In genomic region chr17:15343071-15343822, GRCm38 (mm10) we compare ENCODE assay signal across 8 mouse cellular contexts. TPM values are rescaled to one million over a fixed set of nuclear protein-coding genes. Genes with fewer than 3 reads are reported as not detected.
DNase-seq lines count a peak whose midpoint lies in the region; ATAC-seq lines count a peak whose summit lies in the region.

No protein-coding gene starts in this region.

- no peak overlapping the region for H3K27ac ChIP-seq in kidney, embryonic 16.5 days (ENCODE audit: low read length)
- H3K27ac ChIP-seq in intestine, embryonic 15.5 days: no peak overlapping the region
- H3K27ac ChIP-seq in neural tube, embryonic 13.5 days (replicated peaks): peak overlapping the region; percentile 47

- H3K4me3 ChIP-seq in kidney, embryonic 16.5 days (ENCODE audit: low read length): no peak overlapping the region
- H3K4me3 ChIP-seq in intestine, embryonic 15.5 days (replicated peaks): no peak overlapping the region
- H3K4me3 ChIP-seq in neural tube, embryonic 13.5 days: no peak overlapping the region; the same call in 1 of the 2 replicates

- ATAC-seq in kidney, embryonic 16.5 days (ENCODE audit: low FRiP score, low TSS enrichment): peak; percentile 59
- peak; percentile 70; the same call in 1 of the 2 replicates for ATAC-seq in intestine, embryonic 15.5 days
- peak; percentile 93 for ATAC-seq in neural tube, embryonic 13.5 days (ENCODE audit: low read depth)

- peak overlapping the region; percentile 27 for H3K4me2 ChIP-seq in kidney, embryonic 16.5 days (replicated peaks; ENCODE audit: low read depth, low read length)
- no peak overlapping the region for H3K4me2 ChIP-seq in intestine, embryonic 15.5 days (replicated peaks)
- peak overlapping the region; percentile 44 for H3K4me2 ChIP-seq in neural tube, embryonic 13.5 days

- peaks cover 7% of the 10 kb centered on the region for H3K4me1 ChIP-seq in kidney, embryonic 16.5 days (ENCODE audit: insufficient read depth, low read length)
- H3K4me1 ChIP-seq in intestine, embryonic 15.5 days (replicated peaks): no peaks in the 10 kb centered on the region
- peaks cover 15% of the 10 kb centered on the region for H3K4me1 ChIP-seq in neural tube, embryonic 13.5 days (replicated peaks)

- no peak for DNase-seq in kidney, postnatal 36 days
- peak; percentile 80 for DNase-seq in embryo, embryonic 11 days
- no peak for DNase-seq in frontal cortex, postnatal 36 days (ENCODE audit: low spot score in 2 of 2)
- no peak for DNase-seq in thymus, postnatal 14 days
- no peak for DNase-seq in lung, postnatal 14 days

- 32% methylated on average over 14 of the region's 14 CpGs for WGBS in kidney, embryonic 16.5 days
- WGBS in intestine, embryonic 15.5 days: 35% methylated on average over 14 of the region's 14 CpGs
- WGBS in neural tube, embryonic 13.5 days: 26% methylated on average over 14 of the region's 14 CpGs

- no peaks in the 10 kb centered on the region for H3K9me3 ChIP-seq in kidney, embryonic 16.5 days (ENCODE audit: low read length)
- no peaks in the 10 kb centered on the region for H3K9me3 ChIP-seq in intestine, embryonic 15.5 days
- no peaks in the 10 kb centered on the region for H3K9me3 ChIP-seq in neural tube, embryonic 13.5 days

- H3K36me3 ChIP-seq in kidney, embryonic 16.5 days (ENCODE audit: insufficient read depth, low read length): no peaks in the 10 kb centered on the region
- H3K36me3 ChIP-seq in intestine, embryonic 15.5 days: no peaks in the 10 kb centered on the region
- no peaks in the 10 kb centered on the region for H3K36me3 ChIP-seq in neural tube, embryonic 13.5 days

- 0 out of 2 replicates have a peak, but pooled peaks cover 3% of the 10 kb centered on the region for H3K27me3 ChIP-seq in kidney, embryonic 16.5 days (ENCODE audit: insufficient read depth, low read length)
- H3K27me3 ChIP-seq in intestine, embryonic 15.5 days (replicated peaks): no peaks in the 10 kb centered on the region
- H3K27me3 ChIP-seq in neural tube, embryonic 13.5 days: 0 out of 2 replicates have a peak, but pooled peaks cover 3% of the 10 kb centered on the region

- no peak overlapping the region for H3K9ac ChIP-seq in kidney, embryonic 16.5 days (replicated peaks; ENCODE audit: low read length)
- no peak overlapping the region for H3K9ac ChIP-seq in intestine, embryonic 15.5 days
- 0 out of 2 replicates have a peak overlapping the region, but pooled peaks have one; percentile 38 for H3K9ac ChIP-seq in neural tube, embryonic 13.5 days

RNA-seq across cellular contexts. Expression of gene Dll1, which starts 33.4 kb away (rescaled TPM):
- polyA plus RNA-seq in kidney, embryonic 16.5 days (2015; fragmentation: Nextera tagmentation; extraction: Ambion mirVana): 34.4 and 36.9 TPM in 2 replicates
- polyA plus RNA-seq in intestine, embryonic 15.5 days (2015; fragmentation: Nextera tagmentation; extraction: Ambion mirVana): 20.7 and 23.3 TPM in 2 replicates
- polyA plus RNA-seq in neural tube, embryonic 13.5 days (2015; fragmentation: Nextera tagmentation; extraction: Ambion mirVana): 24.2 and 28.7 TPM in 2 replicates

RNA-seq across cellular contexts. Expression of gene Fam120b, which starts 52.8 kb away (rescaled TPM):
- polyA plus RNA-seq in kidney, embryonic 16.5 days (2015; fragmentation: Nextera tagmentation; extraction: Ambion mirVana): 31.4 and 32.4 TPM in 2 replicates
- 26.9 and 27.7 TPM in 2 replicates for polyA plus RNA-seq in intestine, embryonic 15.5 days (2015; fragmentation: Nextera tagmentation; extraction: Ambion mirVana)
- polyA plus RNA-seq in neural tube, embryonic 13.5 days (2015; fragmentation: Nextera tagmentation; extraction: Ambion mirVana): 42.4 and 45.0 TPM in 2 replicates
